Mouse (Mus musculus): Measurements from ENCODE around the gene Xntrpc. TPM values are rescaled to one million over a fixed set of nuclear protein-coding genes. Genes with fewer than 3 reads are reported as not detected.

Gene Xntrpc
- 1.3 TPM for polyA plus RNA-seq (2017; shearing (Covaris generic))

GRCm38 (mm10) chr7:102065046-102065891 is at the start of gene Xntrpc, which contains the start of the genes Rnf121 and Xndc1:
Gene Xntrpc (plus strand): TSS chr7:102065713.
Gene Rnf121 (minus strand): TSS chr7:102065469.
Gene Xndc1 (plus strand): TSS chr7:102065511.

GRCm38 (mm10) chr7:102018590-102018989 is 46.9 kb upstream of the Xntrpc start, which contains the start of gene Il18bp:
Gene Il18bp (minus strand): TSS chr7:102018690.

GRCm38 (mm10) chr7:102082816-102083215 is 17.3 kb downstream of the Xntrpc start, which contains the start of gene Trpc2:
Gene Trpc2 (plus strand): TSS chr7:102083116.

DNA sequence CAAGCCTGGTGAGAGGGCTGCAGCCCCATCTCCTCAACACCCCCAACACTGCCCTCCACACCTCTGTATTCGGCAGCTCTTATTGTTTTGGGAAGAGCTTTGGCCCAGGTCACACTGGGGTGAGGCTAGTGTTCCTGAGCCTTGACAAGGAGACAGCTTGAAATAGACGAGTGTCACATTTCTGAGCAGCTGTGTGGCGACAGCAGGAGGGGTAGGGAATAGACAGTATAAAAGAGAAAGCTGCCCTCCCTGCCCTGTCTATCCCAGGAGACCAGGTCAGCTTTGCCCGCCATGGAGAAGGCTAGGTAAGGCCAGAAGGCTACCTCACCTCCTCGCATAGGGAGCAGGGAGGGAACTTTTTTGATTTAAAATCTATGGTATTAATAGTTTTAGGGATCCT is 36.0 kb downstream of the Xntrpc start, which contains the start of gene Art1:
Gene Art1 (plus strand): TSS at position 257 of the 400 bp plus-strand sequence.

DNA sequence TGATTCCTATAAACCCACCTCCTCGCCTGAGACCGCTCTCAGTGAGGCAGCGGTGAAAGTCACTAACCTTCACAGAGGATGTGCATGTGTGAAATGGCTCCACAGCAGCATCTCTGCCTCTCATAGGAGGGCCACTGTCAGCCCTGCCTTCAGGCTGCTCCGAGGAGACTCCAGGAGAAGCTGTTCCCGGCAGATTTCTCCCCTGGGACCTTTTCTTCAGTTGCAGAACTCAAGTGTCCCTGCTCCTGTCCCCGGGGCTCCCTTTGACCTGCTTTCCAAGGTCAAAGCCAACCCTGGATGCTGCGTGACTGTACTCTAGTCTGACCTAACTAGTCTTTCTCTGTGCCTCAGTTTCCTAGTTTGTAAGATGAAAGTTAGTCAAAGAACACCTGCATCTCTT is 43.7 kb downstream of the Xntrpc start, which contains the start of gene Art5:
Gene Art5 (minus strand): TSS at position 319 of the 400 bp plus-strand sequence.

DNA sequence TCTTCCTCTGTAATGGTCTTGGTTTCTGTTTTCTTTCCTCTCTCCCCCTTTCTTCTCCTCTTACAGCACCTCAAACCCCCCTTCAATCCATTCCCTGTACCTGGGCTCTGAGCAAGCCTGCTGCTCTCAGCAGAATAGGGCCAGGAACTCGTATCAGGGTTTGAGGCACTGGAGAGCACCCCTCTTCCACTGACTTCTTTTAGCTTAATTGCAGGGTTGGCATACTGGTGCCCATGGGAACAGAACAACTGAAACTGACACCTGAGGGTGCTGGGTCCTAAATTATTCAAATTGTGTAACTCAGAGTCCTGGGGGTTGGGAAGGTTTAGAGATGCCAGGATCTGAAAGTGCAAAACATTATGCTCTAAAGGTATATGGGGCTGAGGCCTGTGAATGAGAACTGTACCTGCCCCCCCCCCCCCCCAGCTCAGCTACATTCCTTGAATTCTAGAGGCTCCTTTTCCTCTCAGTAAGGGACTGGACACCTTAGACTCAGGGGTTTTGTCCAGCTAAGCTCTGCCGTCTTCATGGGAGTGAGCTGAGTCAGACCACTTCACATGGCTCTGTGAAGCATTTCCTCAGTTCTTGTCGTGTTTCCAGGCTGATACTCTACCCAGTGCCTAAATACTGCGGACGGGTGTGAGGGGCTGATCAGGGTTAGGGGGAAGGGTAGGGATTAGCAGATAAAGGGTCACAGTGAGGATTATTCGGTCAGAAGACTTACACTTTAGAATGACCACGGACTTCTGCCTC is 51.2 kb downstream of the Xntrpc start, which contains the start of gene Chrna10:
Gene Chrna10 (minus strand): TSS at position 250 of the 753 bp plus-strand sequence.

Other genes starting within 250 kb of the Xntrpc start
- gene Phox2a, start 247.4 kb upstream of the Xntrpc start, polyA plus RNA-seq (2017; shearing (Covaris generic)): not detected
- 8.6 TPM for gene Inppl1, start 227.5 kb upstream of the Xntrpc start, polyA plus RNA-seq (2017; shearing (Covaris generic))
- not detected for gene Folr2, start 208.5 kb upstream of the Xntrpc start, polyA plus RNA-seq (2017; shearing (Covaris generic))
- gene Anapc15, start 202.0 kb upstream of the Xntrpc start, polyA plus RNA-seq (2017; shearing (Covaris generic)): 46.1 TPM
- not detected for gene Folr1, start 194.9 kb upstream of the Xntrpc start, polyA plus RNA-seq (2017; shearing (Covaris generic))
- gene Lamtor1, start 159.8 kb upstream of the Xntrpc start, polyA plus RNA-seq (2017; shearing (Covaris generic)): 149 TPM
- 0.64 TPM for gene Tomt, start 159.4 kb upstream of the Xntrpc start, polyA plus RNA-seq (2017; shearing (Covaris generic))
- 3.2 TPM for gene Lrrc51, start 131.8 kb upstream of the Xntrpc start, polyA plus RNA-seq (2017; shearing (Covaris generic))
- 226 TPM for gene Numa1, start 131.6 kb upstream of the Xntrpc start, polyA plus RNA-seq (2017; shearing (Covaris generic))
- 8.1 TPM for gene Il18bp, start 47.0 kb upstream of the Xntrpc start, polyA plus RNA-seq (2017; shearing (Covaris generic))
- gene Rnf121, start 244 bp upstream of the Xntrpc start, polyA plus RNA-seq (2017; shearing (Covaris generic)): 25.2 TPM
- 28.5 TPM for gene Xndc1, start 202 bp upstream of the Xntrpc start, polyA plus RNA-seq (2017; shearing (Covaris generic))
- gene Trpc2, start 17.4 kb downstream of the Xntrpc start, polyA plus RNA-seq (2017; shearing (Covaris generic)): not detected
- gene Art1, start 36.0 kb downstream of the Xntrpc start, polyA plus RNA-seq (2017; shearing (Covaris generic)): not detected
- 0.77 TPM for gene Art5, start 43.8 kb downstream of the Xntrpc start, polyA plus RNA-seq (2017; shearing (Covaris generic))
- not detected for gene Chrna10, start 51.1 kb downstream of the Xntrpc start, polyA plus RNA-seq (2017; shearing (Covaris generic))
- 27.0 TPM for gene Nup98, start 144.5 kb downstream of the Xntrpc start, polyA plus RNA-seq (2017; shearing (Covaris generic))
- gene Pgap2, start 144.5 kb downstream of the Xntrpc start, polyA plus RNA-seq (2017; shearing (Covaris generic)): 48.2 TPM
- 332 TPM for gene Rhog, start 190.3 kb downstream of the Xntrpc start, polyA plus RNA-seq (2017; shearing (Covaris generic))
- 92.2 TPM for gene Stim1, start 202.1 kb downstream of the Xntrpc start, polyA plus RNA-seq (2017; shearing (Covaris generic))